Mouse (Mus musculus) right cerebral cortex, postnatal 14 days (tissue): ENCODE results near the gene Ranbp17.

ENCODE experiments used
- DNase-seq: peaks from one replicate; pipeline ENCODE4 v3.0.0; 2022

The Ranbp17 gene

DNA sequence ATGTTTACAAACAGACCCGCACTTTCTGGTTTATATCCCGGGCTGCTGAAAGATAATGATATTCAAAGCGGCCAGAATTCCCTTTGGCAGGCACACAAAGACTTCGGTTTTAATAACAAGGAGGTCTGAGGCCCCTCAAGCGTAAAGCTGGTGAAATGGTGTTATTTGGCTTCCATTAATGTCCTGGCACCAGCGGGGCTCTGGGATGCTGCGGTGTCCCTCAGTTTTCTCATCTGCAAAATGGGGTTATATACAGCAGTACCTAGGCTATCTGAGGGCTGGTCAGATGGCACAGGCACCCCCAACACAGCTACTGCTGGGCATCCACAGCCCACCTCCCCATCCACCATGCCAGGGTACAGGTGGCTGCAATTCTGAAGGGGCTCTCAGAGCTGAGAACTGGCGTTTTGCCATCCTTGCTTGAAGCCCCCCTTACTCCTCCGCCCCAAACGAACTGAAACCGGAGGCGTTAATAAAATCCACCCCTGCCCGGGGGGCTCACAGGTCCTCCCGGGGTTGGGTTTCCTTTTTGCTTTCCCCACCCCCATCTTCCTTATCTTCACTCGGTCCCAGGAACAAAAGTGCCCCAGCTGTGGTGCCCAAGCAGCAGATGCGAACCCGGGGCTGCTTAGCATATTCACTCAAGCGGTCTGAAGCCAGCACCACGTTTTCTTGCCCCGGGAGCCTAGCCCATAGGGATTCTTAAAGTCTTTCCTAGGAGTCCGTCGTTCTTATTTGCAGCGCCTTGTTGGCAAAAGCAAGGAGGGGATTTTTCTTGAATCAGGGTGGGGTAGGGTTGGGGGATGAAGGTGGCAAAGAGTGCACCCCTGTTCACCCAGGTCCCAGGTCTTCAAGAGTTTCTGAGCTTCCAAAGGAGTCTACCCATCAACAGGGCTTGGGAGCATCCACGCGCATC, 317.8 kb downstream of the Ranbp17 start:
- no peak for DNase-seq

DNA sequence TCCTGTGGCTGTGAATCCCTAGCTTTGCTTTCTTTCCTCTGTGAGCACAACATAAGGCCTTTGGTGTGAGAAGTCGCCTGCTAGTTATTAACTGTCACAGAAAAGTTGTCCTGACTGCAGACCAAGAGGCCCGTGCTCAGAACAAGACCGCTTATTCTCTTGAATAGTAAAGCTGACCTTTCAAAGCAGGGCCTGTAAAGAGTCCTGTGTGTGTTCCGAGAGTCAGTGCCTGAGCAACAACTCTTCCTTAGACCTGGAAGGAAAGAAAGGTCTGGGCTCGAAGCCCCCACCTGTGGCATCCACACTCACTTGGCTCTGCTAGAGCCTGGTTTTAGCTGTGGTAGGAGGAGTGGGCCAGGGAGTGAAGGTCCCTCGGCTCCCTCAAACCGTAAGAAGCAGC, 318.5 kb downstream of the Ranbp17 start:
- no peak for DNase-seq

DNA sequence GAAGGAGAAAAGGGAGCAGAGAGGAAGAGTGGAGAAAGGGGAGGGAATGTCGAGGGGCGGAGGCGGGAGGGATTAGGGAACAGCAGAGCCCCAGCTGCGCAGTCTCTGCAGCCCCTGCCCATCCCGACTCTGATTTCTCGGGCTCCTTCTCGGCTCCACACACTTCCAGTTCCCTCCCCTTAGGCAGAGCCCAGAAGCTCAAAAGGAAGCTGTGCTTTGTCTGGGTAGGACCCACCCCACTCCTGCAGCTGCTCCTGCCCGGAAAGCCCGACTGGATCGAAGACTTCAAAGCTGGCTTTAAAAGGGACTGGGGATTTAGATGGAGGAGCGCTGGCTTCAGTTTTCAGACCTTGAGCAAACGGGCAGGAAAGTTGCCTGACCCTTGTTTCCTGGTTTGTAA, 319.9 kb downstream of the Ranbp17 start:
- no peak for DNase-seq

DNA sequence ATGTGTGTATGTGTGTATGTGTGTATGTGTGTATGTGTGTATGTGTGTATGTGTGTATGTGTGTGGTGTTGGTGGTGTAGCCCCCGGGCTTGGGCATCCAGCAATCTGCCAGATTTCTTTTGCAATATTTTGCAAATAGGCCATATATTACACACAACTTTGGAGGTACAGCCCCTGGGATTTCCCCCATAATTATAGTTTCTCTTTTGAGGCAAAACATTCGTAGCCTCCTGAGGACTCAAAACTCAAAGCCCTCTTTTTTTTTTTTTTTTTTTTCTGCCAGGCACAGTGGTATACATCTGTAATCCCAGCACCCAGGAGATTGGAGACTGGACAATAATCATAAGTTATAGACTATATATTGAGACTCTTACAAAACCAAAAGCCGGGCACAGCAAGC, 331.7 kb downstream of the Ranbp17 start:
- no peak for DNase-seq

DNA sequence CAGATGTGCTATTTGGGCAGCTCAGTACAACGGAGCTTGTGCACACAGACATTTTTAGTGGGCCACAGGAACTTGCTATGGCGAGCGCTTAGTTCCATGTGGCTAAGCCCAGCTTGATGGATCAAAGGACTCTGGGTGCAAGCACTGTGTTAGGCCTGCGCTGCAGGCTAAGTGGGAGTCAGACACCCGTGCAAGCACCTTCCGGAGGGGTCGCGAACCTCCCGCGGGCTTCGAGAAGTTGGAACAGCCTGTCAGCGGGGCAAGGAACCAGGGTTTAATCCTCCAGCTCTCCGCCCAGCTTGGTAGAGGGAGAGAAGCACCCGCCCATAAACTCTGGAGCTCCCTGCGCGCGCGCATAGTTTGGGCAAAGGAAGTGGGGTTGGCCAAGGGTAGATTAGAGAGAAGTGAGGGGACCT, 332.8 kb downstream of the Ranbp17 start:
- no peak for DNase-seq

DNA sequence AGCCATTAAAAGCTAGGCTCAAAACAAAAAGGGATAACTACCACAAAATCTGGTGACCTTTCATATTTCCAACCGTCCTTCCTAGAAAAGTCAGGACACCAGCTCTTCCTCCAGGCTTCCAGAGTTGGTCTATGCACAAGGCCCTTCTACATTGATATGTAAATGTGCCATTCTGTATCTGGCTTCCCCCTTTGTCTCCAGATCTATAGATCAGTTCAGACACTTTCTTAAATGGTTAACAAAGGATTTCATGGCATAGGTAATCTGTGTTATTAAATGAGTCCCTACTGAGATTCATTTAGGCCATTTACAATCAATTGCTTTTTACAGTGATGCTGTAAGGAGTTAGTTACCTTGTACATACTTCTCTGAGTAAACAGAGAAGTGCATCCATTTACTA, 333.7 kb downstream of the Ranbp17 start:
- no peak for DNase-seq

DNA sequence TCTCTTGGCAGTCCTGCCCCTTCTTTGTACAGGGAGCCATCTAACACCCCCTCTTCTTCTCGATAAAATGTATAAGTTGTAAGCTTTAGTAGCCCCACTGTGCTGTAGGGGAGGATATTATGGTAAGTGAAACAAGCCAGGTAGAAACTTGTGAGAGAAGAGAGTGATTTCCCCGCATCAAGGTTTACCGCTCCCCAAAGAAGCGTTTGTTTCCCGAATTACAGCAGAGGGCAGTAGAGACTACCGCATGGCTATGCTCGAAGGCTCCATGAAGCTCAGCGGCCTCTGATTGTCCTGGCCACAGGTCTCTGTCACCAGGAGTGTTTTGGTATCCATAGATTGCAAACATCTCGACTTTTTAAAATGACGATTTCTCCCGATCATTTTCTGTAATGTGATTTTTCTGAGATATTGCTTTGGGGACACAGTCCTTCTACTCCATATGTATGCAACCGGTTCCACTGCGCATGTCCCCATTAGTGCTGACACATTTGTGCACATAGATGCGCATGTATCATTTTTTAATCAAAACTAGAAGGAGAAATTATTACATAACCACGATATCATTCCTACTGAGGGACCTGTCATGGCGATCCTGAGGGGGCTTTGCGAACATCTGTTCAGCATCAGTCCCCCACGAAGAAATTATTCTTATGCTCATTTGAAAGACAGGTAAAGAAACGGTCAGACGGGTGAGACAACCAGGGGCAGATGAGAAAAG, 336.9 kb downstream of the Ranbp17 start:
- peak; percentile 34 for DNase-seq

DNA sequence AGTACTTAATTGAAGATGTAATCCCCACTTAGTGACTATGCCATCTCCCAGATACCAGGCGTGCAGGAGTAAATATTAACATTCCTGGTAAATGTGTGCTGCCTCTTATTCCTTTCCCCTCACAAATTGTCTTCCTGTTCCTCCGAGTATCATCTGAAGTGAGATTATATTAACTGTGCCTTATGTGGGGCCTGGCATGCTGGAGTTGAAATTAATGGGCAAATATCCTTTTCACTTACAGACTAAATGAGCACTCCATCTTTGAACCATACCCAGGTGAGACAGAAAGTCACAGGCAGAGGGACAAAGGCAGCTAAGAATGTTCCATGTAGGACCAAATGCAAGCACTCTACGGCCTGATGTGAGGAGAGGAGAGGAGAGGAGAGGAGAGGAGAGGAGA, 337.8 kb downstream of the Ranbp17 start:
- DNase-seq: no peak

DNA sequence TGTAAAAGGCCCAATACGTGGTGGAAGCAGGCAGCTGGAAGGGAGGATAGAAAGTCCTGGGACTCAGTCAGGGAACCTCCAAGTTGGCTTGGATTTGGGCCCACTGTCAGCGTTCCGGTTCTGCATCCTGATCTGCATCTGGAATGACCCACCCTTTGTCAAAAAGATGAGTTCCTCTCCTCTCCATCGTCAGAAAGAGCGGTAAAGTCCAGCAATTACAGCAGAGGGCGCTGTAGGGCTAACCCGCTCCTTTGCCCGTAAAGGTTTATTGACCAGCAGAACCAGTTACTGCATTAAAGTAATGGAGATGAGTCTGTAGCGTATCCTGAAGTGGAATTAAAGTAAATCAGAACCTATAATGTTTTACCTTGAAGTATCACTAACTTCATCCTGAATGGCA, 343.1 kb downstream of the Ranbp17 start:
- DNase-seq: peak; percentile 48

DNA sequence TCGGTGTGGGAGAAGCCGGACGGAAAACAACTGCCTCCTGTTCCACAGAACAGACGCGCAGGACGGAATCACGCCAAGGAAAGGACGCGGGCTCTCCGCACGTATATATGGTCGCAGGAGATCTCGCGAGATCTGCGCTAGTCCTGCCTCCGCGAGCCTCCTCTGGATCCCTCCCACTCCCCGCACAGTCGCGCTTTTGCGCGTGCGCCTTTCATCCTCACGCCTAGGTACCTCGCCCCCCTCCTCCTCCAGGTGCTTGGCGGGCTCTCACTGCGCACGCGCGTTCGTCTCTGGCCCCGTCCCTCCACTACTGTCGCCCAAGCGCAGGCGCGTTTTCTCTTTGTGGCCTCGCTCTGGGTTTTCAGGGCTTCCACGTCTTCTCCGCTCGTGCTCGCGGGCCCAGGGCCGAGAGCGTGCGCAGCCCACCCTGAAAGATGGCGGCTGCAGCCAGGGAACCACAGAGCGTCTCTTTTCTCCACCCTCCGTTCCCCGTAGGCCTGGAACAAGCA, 350.5 kb downstream of the Ranbp17 start, which contains the start of gene Npm1:
Gene Npm1, minus strand, starts transcription at position 209 of the 509 bp plus-strand sequence.
- DNase-seq: peak; percentile 100

DNA sequence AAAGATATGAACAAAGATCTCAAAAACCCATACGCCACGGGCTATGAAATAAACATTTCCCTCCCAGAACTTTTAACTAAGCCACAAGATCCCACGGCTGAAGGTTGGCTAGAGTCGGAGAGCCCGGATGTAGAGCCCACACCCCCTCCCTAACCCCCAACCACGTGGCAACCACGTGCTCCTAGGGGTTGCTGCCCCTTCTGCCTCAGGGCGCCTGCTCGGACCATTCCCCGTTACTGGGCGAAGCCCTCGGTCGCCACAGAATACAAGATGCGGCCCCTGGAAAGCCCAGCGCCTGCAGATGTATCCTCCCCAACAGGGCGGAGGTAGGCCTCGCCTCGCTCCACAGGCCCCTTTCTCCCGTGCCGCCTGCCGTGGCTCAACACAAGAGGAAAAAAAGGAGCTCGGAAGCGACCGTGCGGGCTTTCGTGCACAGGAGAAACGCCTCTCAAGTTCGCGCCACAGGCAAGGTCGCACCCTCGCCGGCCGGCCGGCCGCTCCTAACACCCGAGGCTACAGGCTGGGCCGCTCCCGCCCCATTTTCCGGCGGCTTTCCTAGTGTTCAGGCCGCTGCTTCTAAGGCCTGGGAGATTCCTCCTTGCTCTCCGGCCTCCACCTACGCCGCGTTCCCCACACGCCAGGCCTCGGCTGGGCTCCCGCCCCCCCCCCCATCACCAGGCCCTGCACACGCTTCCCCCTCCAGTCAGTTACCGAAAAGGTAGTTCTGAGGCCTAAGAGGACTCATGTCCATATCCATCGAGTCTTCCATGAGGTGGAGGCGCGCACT, 351.1 kb downstream of the Ranbp17 start:
- peak; percentile 72 for DNase-seq
